Mouse (Mus musculus) megakaryocyte, embryonic 14.5 days (primary cell): Measurements from ENCODE around the gene Rhebl1.

ENCODE experiments used
- FLI1 ChIP-seq: IDR thresholded peaks from 2 replicates; pipeline ENCODE4 v1.6.1; 2012; ENCODE audit warnings: low read length, inconsistent platforms, mixed read lengths
- GATA1 ChIP-seq: IDR thresholded peaks from 3 replicates; pipeline ENCODE4 v1.6.1; 2012; ENCODE audit warnings: mixed read lengths, low read length, inconsistent platforms, borderline replicate concordance

DNA sequence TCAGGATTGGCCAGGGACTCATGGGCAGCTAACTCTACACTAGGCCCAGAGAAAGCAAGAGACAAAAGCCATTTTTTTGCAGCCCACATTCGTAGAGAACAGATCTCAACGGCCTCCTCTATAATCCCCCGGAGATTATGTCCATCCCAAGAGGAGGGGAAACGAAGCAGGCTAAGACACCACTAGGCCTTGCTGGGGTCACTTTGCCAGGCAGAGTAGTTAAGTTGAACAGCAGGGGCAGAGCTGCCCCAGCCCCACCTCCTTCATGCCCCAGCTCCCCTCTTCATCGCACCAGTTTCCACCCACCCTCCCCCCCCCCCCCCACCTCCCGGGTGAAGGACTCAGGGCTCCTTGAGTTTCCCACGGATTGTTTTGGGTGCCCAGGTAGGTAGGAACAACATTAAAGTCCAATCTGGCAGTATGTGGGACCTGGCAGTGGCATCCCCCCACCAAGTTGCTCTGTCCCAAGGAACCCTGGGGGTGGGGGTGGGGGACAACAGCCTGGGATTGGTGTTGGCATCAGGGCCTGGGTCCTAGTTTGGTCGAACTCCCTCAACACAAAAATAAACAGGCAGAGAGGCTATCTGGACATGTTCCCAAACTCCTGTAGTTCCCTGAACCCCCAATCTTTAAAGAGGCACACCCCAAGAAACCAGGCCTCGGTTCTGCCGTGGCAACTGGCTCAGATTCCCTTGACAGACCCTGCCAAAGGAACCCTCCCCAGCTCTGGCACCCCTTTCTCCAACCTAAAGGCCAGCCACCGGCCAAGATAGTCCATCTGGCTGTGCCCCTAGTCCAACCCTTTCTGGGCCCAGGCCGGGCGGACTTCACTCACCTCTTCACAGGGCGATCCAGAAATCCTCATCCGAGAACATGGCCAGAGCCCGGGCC is 23.9 kb downstream of the Rhebl1 start:
- TF ChIP-seq GATA1, result no peak
- no peak for TF ChIP-seq FLI1
